Mouse (Mus musculus) forebrain, postnatal 0 days (tissue): ENCODE data around the gene Astn2. TPM values are rescaled to one million over a fixed set of nuclear protein-coding genes. Genes with fewer than 3 reads are reported as not detected.

ENCODE experiments used
- ATAC-seq: fragments of 200-750 bp; cut with Nextera tagmentation; 2 replicates; pipeline ENCODE4 v1.8.0; 2017; ENCODE audit warnings: mild to moderate bottlenecking, moderate library complexity
- DNase-seq: peaks from one replicate; pipeline ENCODE4 v3.0.0-alpha.2; 2015
- H3K27ac ChIP-seq: fragments of 300-500 bp; sonication (generic); 2 replicates; pipeline ENCODE4 v1.5.1; 2014; ENCODE audit warnings: low read depth, mild to moderate bottlenecking, antibody characterized with exemption, low read length, moderate library complexity, mixed read lengths
- H3K27me3 ChIP-seq: fragments of 300-500 bp; sonication (generic); 2 replicates; pipeline ENCODE4 v1.6.1; 2014; ENCODE audit warnings: mild to moderate bottlenecking, low read length, mixed read lengths; ENCODE audit not compliant: insufficient read depth
- H3K36me3 ChIP-seq: fragments of 300-500 bp; sonication (generic); 2 replicates; pipeline ENCODE4 v1.6.1; 2014; ENCODE audit warnings: mild to moderate bottlenecking, moderate library complexity; ENCODE audit not compliant: insufficient read depth
- H3K4me1 ChIP-seq: fragments of 300-500 bp; sonication (generic); 2 replicates; pipeline ENCODE4 v1.6.1; 2014; ENCODE audit warnings: antibody characterized with exemption; ENCODE audit not compliant: insufficient read depth
- H3K4me2 ChIP-seq: fragments of 300-500 bp; sonication (generic); 2 replicates; pipeline ENCODE4 v1.6.1; 2014; ENCODE audit warnings: low read depth, mild to moderate bottlenecking, moderate library complexity
- H3K4me3 ChIP-seq: fragments of 300-500 bp; sonication (generic); 2 replicates; pipeline ENCODE4 v1.5.1; 2014; ENCODE audit warnings: low read depth, low read length, mixed read lengths
- H3K9ac ChIP-seq: fragments of 300-500 bp; sonication (generic); 2 replicates; pipeline ENCODE4 v1.6.1; 2014; ENCODE audit warnings: mild to moderate bottlenecking
- H3K9me3 ChIP-seq: fragments of 300-500 bp; sonication (generic); 2 replicates; pipeline ENCODE4 v1.6.1; 2016; ENCODE audit warnings: low read length
- CTCF ChIP-seq: sonication (generic); IDR thresholded peaks from 2 replicates; pipeline ENCODE4 v1.5.1; 2016; ENCODE audit warnings: antibody characterized with exemption, control low read depth, low read depth
- WGBS: fragments of 180-500 bp; shearing (Covaris S2); extraction: QIAGEN DNeasy Blood & Tissue Kit; methylation state at CpG from one replicate; pipeline ENCODE4 v1.1.7; 2014; 5-methylcytosine and 5-hydroxymethylcytosine counted together
- polyA plus RNA-seq: library from polyadenylated mRNA; unstranded; fragments of >200 nt; fragmentation: Nextera tagmentation; extraction: Ambion mirVana; gene quantifications from 2 replicates; pipeline ENCODE4 v1.2.1, GENCODE M21; 2015
- total RNA-seq: library from RNA; depleted of rRNA; stranded (reverse); fragments of >200 nt; gene quantifications from 2 replicates; pipeline ENCODE4 v1.2.3, GENCODE M21; 2014

Gene Astn2
- total and polyA plus RNA-seq, 2 experiments from 2014 or later, result 0.98 to 20.9 TPM

- TF ChIP-seq CTCF, result no peak
- H3K4me3 ChIP-seq, result no peak overlapping the region
- H3K27me3 ChIP-seq, result no peaks in the 10 kb centered on the region
- H3K4me1 ChIP-seq, result no peaks in the 10 kb centered on the region
- no peak for DNase-seq
- WGBS, result 88% methylated on average over 3 of the region's 3 CpGs
- H3K27ac ChIP-seq, result no peak overlapping the region
- H3K9me3 ChIP-seq, result no peaks in the 10 kb centered on the region
- no peak for ATAC-seq
- H3K4me2 ChIP-seq, result no peak overlapping the region
- H3K36me3 ChIP-seq, result no peaks in the 10 kb centered on the region
- no peak overlapping the region for H3K9ac ChIP-seq
These were observed 171.6 kb downstream of the Astn2 start for GRCm38 (mm10) chr4:66232799-66233198.

- DNase-seq, result no peak
- peak; percentile 23; the same call in 1 of the 2 replicates for ATAC-seq
- Histone ChIP-seq H3K27me3 (no peaks in the 10 kb centered on the region), H3K4me3 (no peak overlapping the region), H3K9ac (no peak overlapping the region), H3K4me2 (no peak overlapping the region), H3K9me3 (no peaks in the 10 kb centered on the region), H3K27ac (no peak overlapping the region), H3K4me1 (no peaks in the 10 kb centered on the region), H3K36me3 (no peaks in the 10 kb centered on the region)
- TF ChIP-seq CTCF, result no peak
- 49% methylated on average over 2 of the region's 2 CpGs for WGBS
These were observed 172.1 kb downstream of the Astn2 start for GRCm38 (mm10) chr4:66232350-66232749.

DNA sequence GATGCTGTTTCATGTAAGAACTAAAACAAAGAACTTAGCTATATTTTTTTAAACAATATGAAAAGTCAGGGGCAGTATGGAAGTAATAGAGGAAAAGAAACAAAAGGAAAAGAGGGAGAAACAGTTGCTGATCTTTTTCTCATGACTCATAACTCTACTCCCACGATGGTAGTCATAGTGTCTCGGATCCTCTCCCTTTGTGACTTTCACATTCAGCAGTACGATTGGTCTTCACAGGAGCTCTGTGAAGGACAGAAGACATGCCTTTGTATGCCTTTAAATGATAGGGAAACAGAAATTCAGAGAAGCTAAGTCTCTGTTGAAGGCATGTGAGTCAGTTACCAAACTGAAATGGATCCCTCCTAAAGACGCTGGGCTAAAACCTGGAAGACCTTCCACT is 173.7 kb downstream of the Astn2 start:
- TF ChIP-seq CTCF, result no peak
- Histone ChIP-seq H3K4me1 (no peaks in the 10 kb centered on the region), H3K4me2 (no peak overlapping the region), H3K27ac (no peak overlapping the region), H3K36me3 (no peaks in the 10 kb centered on the region), H3K9me3 (no peaks in the 10 kb centered on the region), H3K4me3 (no peak overlapping the region), H3K27me3 (no peaks in the 10 kb centered on the region), H3K9ac (no peak overlapping the region)
- ATAC-seq, result no peak
- 87% methylated on average over 4 of the region's 4 CpGs for WGBS
- no peak for DNase-seq

DNA sequence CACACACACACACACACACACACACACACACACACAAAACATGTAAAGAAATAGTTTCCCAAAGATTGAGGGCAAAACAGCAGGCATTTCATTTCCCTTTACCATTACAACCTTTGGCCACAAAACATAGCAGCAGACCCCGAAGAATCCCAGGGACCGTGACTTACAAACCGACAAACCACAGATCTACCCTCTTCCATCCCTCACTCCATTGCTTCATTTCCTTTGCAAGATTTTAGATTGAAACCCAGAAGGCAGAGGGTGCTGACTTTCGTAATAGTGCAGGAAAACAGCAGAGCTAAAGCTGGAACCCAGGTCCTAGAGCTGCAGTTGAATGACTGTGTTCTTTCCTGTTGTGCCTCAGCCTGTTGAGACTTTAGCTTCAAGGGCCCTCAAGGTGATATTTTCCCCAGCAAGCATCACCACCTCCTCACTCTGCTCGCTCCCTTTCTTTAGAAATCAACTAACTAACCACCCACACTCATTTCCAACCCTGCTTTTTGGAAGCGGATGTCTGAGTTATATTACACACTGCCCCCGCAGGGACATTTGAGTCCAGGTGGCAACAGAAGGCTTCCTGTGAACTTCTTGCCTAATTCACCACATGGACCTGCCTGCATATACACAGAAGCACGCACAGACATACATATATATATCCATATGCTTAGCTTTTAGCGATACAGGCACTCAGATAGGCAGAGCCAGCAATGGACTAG is 181.7 kb downstream of the Astn2 start:
- Histone ChIP-seq H3K4me3 (no peak overlapping the region), H3K27ac (no peak overlapping the region), H3K4me1 (no peaks in the 10 kb centered on the region), H3K9ac (no peak overlapping the region), H3K9me3 (no peaks in the 10 kb centered on the region), H3K4me2 (no peak overlapping the region), H3K36me3 (no peaks in the 10 kb centered on the region), H3K27me3 (no peaks in the 10 kb centered on the region)
- no peak for TF ChIP-seq CTCF
- WGBS, result 84% methylated on average over 9 of the region's 9 CpGs
- DNase-seq, result no peak
- ATAC-seq, result no peak

DNA sequence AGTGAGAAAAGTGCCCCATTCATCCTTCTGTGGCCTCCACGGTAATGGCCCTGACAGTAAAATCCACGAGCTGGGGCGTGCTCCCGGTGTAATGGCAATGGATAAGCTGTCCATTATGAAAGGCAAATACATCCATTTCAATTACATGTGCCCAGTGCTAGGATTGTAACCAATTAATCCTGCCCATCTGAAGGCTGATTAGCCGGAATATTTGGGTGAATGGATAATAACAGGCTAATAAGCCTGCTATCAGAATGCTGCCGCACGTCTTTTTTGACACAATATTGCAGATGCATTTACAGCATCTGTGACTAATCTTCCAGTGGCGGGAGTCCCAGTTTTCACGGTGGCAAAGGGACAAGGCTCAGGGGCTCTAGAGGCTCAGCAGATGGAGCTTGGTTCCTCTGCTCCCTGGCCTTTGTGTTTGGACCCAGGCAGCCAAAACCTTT is 189.2 kb downstream of the Astn2 start:
- peak; percentile 19 for DNase-seq
- no peak overlapping the region for H3K27ac ChIP-seq
- H3K9me3 ChIP-seq, result no peaks in the 10 kb centered on the region
- no peak overlapping the region for H3K9ac ChIP-seq
- ATAC-seq, result peak; percentile 66
- WGBS, result 14% methylated on average over 9 of the region's 9 CpGs
- no peaks in the 10 kb centered on the region; the same call in 1 of the 2 replicates for H3K4me1 ChIP-seq
- H3K27me3 ChIP-seq, result no peaks in the 10 kb centered on the region
- TF ChIP-seq CTCF, result no peak
- no peaks in the 10 kb centered on the region for H3K36me3 ChIP-seq
- no peak overlapping the region for H3K4me2 ChIP-seq
- H3K4me3 ChIP-seq, result no peak overlapping the region

GRCm38 (mm10) chr4:66189636-66190035 is 214.8 kb downstream of the Astn2 start:
- no peaks in the 10 kb centered on the region for H3K4me1 ChIP-seq
- H3K4me2 ChIP-seq, result no peak overlapping the region
- no peak overlapping the region for H3K4me3 ChIP-seq
- 88% methylated on average over 8 of the region's 8 CpGs for WGBS
- DNase-seq, result no peak
- H3K36me3 ChIP-seq, result no peaks in the 10 kb centered on the region
- no peak overlapping the region for H3K9ac ChIP-seq
- no peaks in the 10 kb centered on the region for H3K27me3 ChIP-seq
- ATAC-seq, result no peak
- no peak overlapping the region for H3K27ac ChIP-seq
- no peak for TF ChIP-seq CTCF
- no peaks in the 10 kb centered on the region for H3K9me3 ChIP-seq

GRCm38 (mm10) chr4:66175887-66176533 is 228.4 kb downstream of the Astn2 start:
- Histone ChIP-seq H3K27ac (no peak overlapping the region), H3K4me3 (no peak overlapping the region), H3K9ac (no peak overlapping the region), H3K27me3 (no peaks in the 10 kb centered on the region), H3K9me3 (no peaks in the 10 kb centered on the region), H3K36me3 (no peaks in the 10 kb centered on the region), H3K4me2 (no peak overlapping the region), H3K4me1 (no peaks in the 10 kb centered on the region)
- ATAC-seq, result peak; percentile 54
- WGBS, result 62% methylated on average over 14 of the region's 14 CpGs
- DNase-seq, result peak; percentile 13
- no peak for TF ChIP-seq CTCF
